Mouse (Mus musculus) erythroblast, embryonic 14.5 days (primary cell): ENCODE data around the gene Limch1. TPM values are rescaled to one million over a fixed set of nuclear protein-coding genes. Genes with fewer than 3 reads are reported as not detected.

Experiments used
- H3K27me3 ChIP-seq: 2 replicates; pipeline ENCODE4 v1.6.1; 2012; ENCODE audit warnings: inconsistent platforms; ENCODE audit not compliant: control insufficient read depth
- H3K36me3 ChIP-seq: 2 replicates; pipeline ENCODE4 v1.6.1; 2012; ENCODE audit warnings: mild to moderate bottlenecking, inconsistent platforms; ENCODE audit not compliant: control insufficient read depth
- H3K4me1 ChIP-seq: 2 replicates; pipeline ENCODE4 v1.6.1; 2012; ENCODE audit warnings: inconsistent platforms; ENCODE audit not compliant: control insufficient read depth
- H3K4me3 ChIP-seq: replicated peaks from 2 replicates; pipeline ENCODE3; 2012; ENCODE audit warnings: moderate library complexity, mild to moderate bottlenecking, inconsistent platforms
- H3K9me3 ChIP-seq: 2 replicates; pipeline ENCODE4 v1.6.1; 2012; ENCODE audit warnings: low read length, inconsistent platforms, mixed read lengths; ENCODE audit not compliant: control insufficient read depth
- GATA1 ChIP-seq: IDR thresholded peaks from 2 replicates; pipeline ENCODE4 v1.6.1; 2012; ENCODE audit warnings: low read length, inconsistent platforms, mixed read lengths
- TAL1 ChIP-seq: IDR thresholded peaks from 3 replicates; pipeline ENCODE4 v1.6.1; 2012; ENCODE audit warnings: low read length, inconsistent platforms, mixed read lengths
- polyA plus RNA-seq: library from polyadenylated mRNA; stranded (reverse); fragments of >175 nt; gene quantifications from 2 replicates; pipeline ENCODE4 v1.2.3, GENCODE M21; 2012

Limch1 gene
- polyA plus RNA-seq, 1 experiment = not detected

DNA sequence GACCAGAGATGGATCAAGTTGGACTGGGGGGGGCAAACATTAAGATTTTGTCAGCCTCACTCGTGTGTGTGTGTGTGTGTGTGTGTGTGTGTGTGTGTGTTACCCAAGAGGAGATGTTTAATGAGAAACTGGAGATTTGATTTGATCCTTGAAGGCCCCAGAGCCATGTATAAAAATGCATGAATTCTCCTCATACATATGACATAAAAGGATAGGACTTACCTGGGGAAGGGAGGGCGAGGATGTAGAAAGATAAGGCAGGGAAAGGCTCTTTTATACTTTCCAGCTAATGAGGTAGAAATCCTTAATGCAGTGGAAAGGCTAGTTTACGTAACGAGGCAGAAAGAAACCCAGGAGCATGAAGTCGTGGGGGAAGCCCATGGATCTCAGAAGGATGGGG, 106.1 kb downstream of the Limch1 start:
- no peak overlapping the region for H3K4me3 ChIP-seq
- no peaks in the 10 kb centered on the region for H3K4me1 ChIP-seq
- no peaks in the 10 kb centered on the region for H3K27me3 ChIP-seq
- H3K9me3 ChIP-seq = no peaks in the 10 kb centered on the region; the same call in 1 of the 2 replicates
- TF ChIP-seq TAL1 = no peak
- TF ChIP-seq GATA1 = no peak
- H3K36me3 ChIP-seq = no peaks in the 10 kb centered on the region

GRCm38 (mm10) chr5:66854263-66854662, 108.6 kb downstream of the Limch1 start:
- no peak for TF ChIP-seq TAL1
- no peak for TF ChIP-seq GATA1
- no peak overlapping the region for H3K4me3 ChIP-seq
- no peaks in the 10 kb centered on the region; the same call in 1 of the 2 replicates for H3K9me3 ChIP-seq
- H3K27me3 ChIP-seq = no peaks in the 10 kb centered on the region
- H3K36me3 ChIP-seq = no peaks in the 10 kb centered on the region
- H3K4me1 ChIP-seq = no peaks in the 10 kb centered on the region

GRCm38 (mm10) chr5:66855358-66856107, 109.9 kb downstream of the Limch1 start:
- TF ChIP-seq TAL1 = no peak
- no peak for TF ChIP-seq GATA1
- Histone ChIP-seq H3K9me3 (no peaks in the 10 kb centered on the region; the same call in 1 of the 2 replicates), H3K36me3 (no peaks in the 10 kb centered on the region), H3K4me1 (no peaks in the 10 kb centered on the region), H3K4me3 (no peak overlapping the region), H3K27me3 (no peaks in the 10 kb centered on the region)

GRCm38 (mm10) chr5:66859506-66859905, 113.9 kb downstream of the Limch1 start:
- Histone ChIP-seq H3K4me3 (no peak overlapping the region), H3K27me3 (no peaks in the 10 kb centered on the region), H3K36me3 (no peaks in the 10 kb centered on the region), H3K4me1 (no peaks in the 10 kb centered on the region), H3K9me3 (no peaks in the 10 kb centered on the region)
- no peak for TF ChIP-seq GATA1
- no peak for TF ChIP-seq TAL1

GRCm38 (mm10) chr5:66861232-66862035, 115.8 kb downstream of the Limch1 start:
- H3K27me3 ChIP-seq = no peaks in the 10 kb centered on the region
- peaks cover 6% of the 10 kb centered on the region; the same call in 1 of the 2 replicates for H3K9me3 ChIP-seq
- H3K4me3 ChIP-seq = no peak overlapping the region

GRCm38 (mm10) chr5:66862151-66862550, 116.5 kb downstream of the Limch1 start:
- H3K36me3 ChIP-seq = no peaks in the 10 kb centered on the region
- no peaks in the 10 kb centered on the region for H3K27me3 ChIP-seq
- TF ChIP-seq TAL1 (no peak), GATA1 (no peak)
- peaks cover 6% of the 10 kb centered on the region; the same call in 1 of the 2 replicates for H3K9me3 ChIP-seq
- no peaks in the 10 kb centered on the region for H3K4me1 ChIP-seq
- no peak overlapping the region for H3K4me3 ChIP-seq

More at GRCm38 (mm10) chr5:66861232-66862035, 115.8 kb downstream of the Limch1 start:
- no peak for TF ChIP-seq TAL1
- H3K36me3 ChIP-seq = no peaks in the 10 kb centered on the region
- no peaks in the 10 kb centered on the region for H3K4me1 ChIP-seq

DNA sequence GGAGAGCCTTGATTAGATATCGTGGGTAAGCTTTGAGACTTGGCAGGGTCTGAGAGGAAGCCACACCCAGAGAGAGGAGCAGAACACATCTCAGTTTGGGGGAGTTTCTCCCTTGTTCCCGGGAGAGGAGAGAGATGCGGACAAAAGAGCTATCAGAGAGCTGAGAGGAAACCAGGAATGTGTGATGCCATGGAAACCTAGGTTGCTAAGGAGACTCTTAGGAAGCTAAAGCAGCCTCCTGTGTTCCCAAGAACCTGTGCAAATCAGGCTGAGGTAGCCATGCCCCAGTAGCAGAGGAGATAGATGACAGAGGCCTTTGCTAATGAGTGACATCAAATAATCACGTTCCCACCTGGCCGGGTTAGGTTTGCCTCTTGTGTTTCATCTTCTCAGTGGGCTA, 119.6 kb downstream of the Limch1 start:
- Histone ChIP-seq H3K4me1 (no peaks in the 10 kb centered on the region), H3K36me3 (no peaks in the 10 kb centered on the region), H3K4me3 (no peak overlapping the region), H3K9me3 (peaks cover 9% of the 10 kb centered on the region; the same call in 1 of the 2 replicates), H3K27me3 (no peaks in the 10 kb centered on the region)
- TF ChIP-seq TAL1 (no peak), GATA1 (no peak)

- no peaks in the 10 kb centered on the region for H3K4me1 ChIP-seq
- no peak overlapping the region for H3K4me3 ChIP-seq
- peaks cover 9% of the 10 kb centered on the region; the same call in 1 of the 2 replicates for H3K9me3 ChIP-seq
- no peak for TF ChIP-seq TAL1
- H3K36me3 ChIP-seq = no peaks in the 10 kb centered on the region
- H3K27me3 ChIP-seq = no peaks in the 10 kb centered on the region
These were observed 120.4 kb downstream of the Limch1 start for GRCm38 (mm10) chr5:66866019-66866418.

GRCm38 (mm10) chr5:66869545-66869944, 123.9 kb downstream of the Limch1 start:
- Histone ChIP-seq H3K9me3 (peaks cover 12% of the 10 kb centered on the region; the same call in 1 of the 2 replicates), H3K4me3 (no peak overlapping the region), H3K4me1 (no peaks in the 10 kb centered on the region), H3K27me3 (no peaks in the 10 kb centered on the region), H3K36me3 (no peaks in the 10 kb centered on the region)
- TF ChIP-seq TAL1 (no peak), GATA1 (no peak)
